Mouse (Mus musculus) kidney, embryonic 14.5 days (tissue): Measurements from ENCODE around the gene Rhebl1. TPM values are rescaled to one million over a fixed set of nuclear protein-coding genes. Genes with fewer than 3 reads are reported as not detected.

Source experiments
- polyA plus RNA-seq: library from polyadenylated mRNA; unstranded; fragments of >200 nt; fragmentation: Nextera tagmentation; extraction: Ambion mirVana; gene quantifications from 2 replicates; pipeline ENCODE4 v1.2.1, GENCODE M21; 2014

The Rhebl1 gene
- polyA plus RNA-seq, 1 experiment from 2014 or later = 14.4 TPM

Other genes starting within 250 kb of the Rhebl1 start
- 27.3 and 32.2 TPM in 2 replicates for gene Ddx23, start 231.6 kb downstream of the Rhebl1 start, polyA plus RNA-seq
- 0.28 and 0.31 TPM in 2 replicates for gene Rnd1, start 217.1 kb downstream of the Rhebl1 start, polyA plus RNA-seq
- 0.69 and 1.0 TPM in 2 replicates for gene Ccdc65, start 186.3 kb downstream of the Rhebl1 start, polyA plus RNA-seq
- gene Fkbp11, start 166.3 kb downstream of the Rhebl1 start, polyA plus RNA-seq = 28.8 and 33.4 TPM in 2 replicates
- gene Arf3, start 131.3 kb downstream of the Rhebl1 start, polyA plus RNA-seq = 29.8 and 39.7 TPM in 2 replicates
- gene Wnt10b, start 116.4 kb downstream of the Rhebl1 start, polyA plus RNA-seq = not detected in 2 replicates
- gene Wnt1, start 104.7 kb downstream of the Rhebl1 start, polyA plus RNA-seq = not detected in 2 replicates
- gene Ddn, start 85.0 kb downstream of the Rhebl1 start, polyA plus RNA-seq = 1.4 TPM in 2 replicates
- gene Prkag1, start 63.0 kb downstream of the Rhebl1 start, polyA plus RNA-seq = 67.8 and 83.7 TPM in 2 replicates
- gene Kmt2d, start 23.3 kb downstream of the Rhebl1 start, polyA plus RNA-seq = 17.5 and 21.4 TPM in 2 replicates
- 0.54 and 0.84 TPM in 2 replicates for gene Dhh, start 4.0 kb upstream of the Rhebl1 start, polyA plus RNA-seq
- gene Lmbr1l, start 23.7 kb upstream of the Rhebl1 start, polyA plus RNA-seq = 5.5 and 8.6 TPM in 2 replicates
- gene Tuba1b, start 40.0 kb upstream of the Rhebl1 start, polyA plus RNA-seq = 1,971 and 2,088 TPM in 2 replicates
- gene Gm49450, start 59.0 kb upstream of the Rhebl1 start, polyA plus RNA-seq = not detected in 2 replicates
- 891 and 921 TPM in 2 replicates for gene Tuba1a, start 59.2 kb upstream of the Rhebl1 start, polyA plus RNA-seq
- gene Tuba1c, start 135.4 kb upstream of the Rhebl1 start, polyA plus RNA-seq = 187 and 196 TPM in 2 replicates
- 0.13 and 0.31 TPM in 2 replicates for gene Prph, start 160.6 kb upstream of the Rhebl1 start, polyA plus RNA-seq
- gene Troap, start 180.0 kb upstream of the Rhebl1 start, polyA plus RNA-seq = 27.3 and 31.7 TPM in 2 replicates
- 0.43 and 1.3 TPM in 2 replicates for gene C1ql4, start 193.3 kb upstream of the Rhebl1 start, polyA plus RNA-seq
- gene Dnajc22, start 198.6 kb upstream of the Rhebl1 start, polyA plus RNA-seq = 5.4 and 7.1 TPM in 2 replicates
- 51.5 and 55.2 TPM in 2 replicates for gene Spats2, start 231.4 kb upstream of the Rhebl1 start, polyA plus RNA-seq